Mouse (Mus musculus): Measurements from ENCODE around the gene Cdyl2.

- TF ChIP-seq GATA1 (IDR thresholded peaks at IDR 0.05; ENCODE audit: borderline replicate concordance, low read length) = no peak
- no peak for TF ChIP-seq CTCF (IDR thresholded peaks at IDR 0.05; ENCODE audit: low read depth, low read length)
- TF ChIP-seq POLR2AphosphoS5 (IDR thresholded peaks at IDR 0.05; ENCODE audit: insufficient replicate concordance, low read depth, low read length) = no peak
- no peak for TF ChIP-seq TAL1 (conservative IDR thresholded peaks at IDR 0.05; ENCODE audit: low read depth, low read length)
Measured at GRCm38 (mm10) chr8:116621158-116621961, 111.4 kb downstream of the Cdyl2 start.
